Mouse (Mus musculus) kidney, adult 18-20 months (tissue): ENCODE data around the gene Pnrc1.
A peak's percentile ranks its signal among the peaks of the same experiment; 100 is the strongest.
"Not testable (repeated sequence)": the region's sequence is repeated elsewhere in the genome, so short reads cannot be mapped to it uniquely, and the experiment has no call there.

Experiments
- DNase-seq: peaks from one replicate; pipeline ENCODE4 v3.0.0; 2021

The Pnrc1 gene

DNA sequence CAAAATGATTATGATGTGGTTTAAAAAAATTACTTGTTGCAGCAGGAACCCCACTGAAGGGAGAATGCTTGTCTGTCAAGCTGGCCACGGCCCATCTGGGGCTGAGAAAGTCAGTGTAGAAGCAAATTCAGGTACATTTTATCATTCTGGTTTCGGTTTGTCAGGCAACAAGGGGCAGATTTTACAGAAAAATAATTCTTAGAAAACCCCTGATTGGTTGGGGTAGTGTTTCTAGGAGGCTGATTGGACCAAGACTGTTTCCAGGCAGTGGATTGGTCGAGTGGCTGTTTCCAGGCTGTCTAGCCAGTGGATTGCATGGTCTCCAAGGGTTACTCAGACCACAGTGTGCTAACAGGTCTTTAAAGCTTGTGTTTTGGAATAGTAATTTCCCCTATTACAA lies at the start of gene Pnrc1:
Gene Pnrc1, minus strand, starts transcription at position 162 of the 400 bp plus-strand sequence.
- DNase-seq, result no peak

DNA sequence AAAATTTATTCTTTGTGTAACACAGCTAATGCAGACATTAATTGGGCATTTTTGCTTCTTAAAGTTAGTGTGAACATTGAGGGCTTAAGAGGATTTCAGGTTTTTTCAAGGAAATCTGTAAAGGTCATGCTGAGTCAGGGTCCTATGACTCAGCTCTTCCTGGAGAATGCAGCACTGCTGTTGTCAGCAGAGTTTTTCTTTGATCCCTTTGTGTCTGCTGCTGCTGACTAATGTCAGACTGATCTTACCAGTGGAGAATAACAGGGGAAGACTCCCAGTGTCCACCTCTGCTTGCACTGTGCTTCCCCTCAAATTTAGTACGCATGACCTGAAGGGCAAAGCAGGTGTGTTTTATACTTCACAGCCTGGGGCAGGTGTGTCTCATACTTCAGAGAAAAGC lies 48.0 kb upstream of the Pnrc1 start:
- DNase-seq, result no peak

DNA sequence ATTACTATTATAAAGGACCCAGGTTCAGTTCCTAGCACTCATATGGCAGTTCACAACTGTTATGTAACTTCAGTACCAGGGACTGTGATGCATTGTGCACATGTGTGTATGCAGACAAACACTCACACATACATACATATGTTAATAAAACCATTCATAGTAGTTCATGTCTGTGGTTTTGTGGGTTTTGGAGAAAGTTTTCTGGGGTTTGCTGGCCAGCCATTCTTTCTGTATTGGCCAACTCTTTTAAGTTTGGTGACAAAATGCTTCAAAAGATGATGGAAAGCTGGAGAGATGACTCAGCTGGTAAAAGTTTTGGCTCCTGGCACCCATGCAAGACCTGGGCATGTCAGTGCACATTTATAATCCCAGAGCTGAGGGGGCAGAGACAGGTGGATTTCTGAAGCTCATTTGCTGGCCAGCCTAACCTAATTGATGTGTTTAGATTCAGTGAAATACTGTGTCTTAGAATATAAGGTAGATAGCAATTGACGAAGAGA lies 43.0 kb upstream of the Pnrc1 start:
- no peak for DNase-seq

DNA sequence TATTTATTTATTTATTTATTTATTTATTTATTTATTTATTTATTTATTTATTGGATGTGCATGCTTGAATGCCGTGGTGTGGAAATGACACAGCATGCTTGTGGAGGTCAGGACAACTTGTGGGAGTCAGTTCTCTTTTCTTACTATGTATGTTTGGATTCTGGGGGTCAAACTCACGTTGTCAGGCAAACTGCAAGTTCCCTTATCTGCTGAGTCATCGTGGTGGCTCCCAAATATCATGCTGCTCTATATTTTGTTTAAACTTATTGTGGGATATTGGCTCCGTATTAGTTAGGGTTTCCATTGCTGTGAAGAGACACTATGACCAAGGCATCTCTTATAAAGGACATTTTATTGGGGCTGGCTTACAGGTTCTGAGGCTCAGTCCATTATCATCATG lies 41.2 kb upstream of the Pnrc1 start:
- no peak for DNase-seq

DNA sequence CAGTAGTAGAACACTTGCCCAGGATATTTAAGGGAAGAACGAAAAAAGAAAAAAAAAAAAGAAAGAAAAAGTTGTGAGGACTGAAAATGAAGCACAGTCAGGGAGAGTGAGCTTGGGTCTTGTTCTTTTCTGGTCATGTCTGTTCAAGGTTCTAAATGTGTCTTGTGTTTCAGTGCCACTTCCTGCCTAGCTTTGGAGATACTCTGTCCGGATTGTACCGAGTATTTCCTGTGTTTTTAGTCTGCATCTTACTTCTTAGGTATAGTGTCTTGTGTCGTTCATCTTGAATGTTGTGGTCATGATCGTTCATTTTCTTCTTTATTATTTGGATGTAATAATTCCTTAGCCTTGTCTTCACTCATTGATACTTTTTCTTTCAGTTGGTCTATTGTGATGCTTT lies 25.9 kb upstream of the Pnrc1 start:
- no peak for DNase-seq

DNA sequence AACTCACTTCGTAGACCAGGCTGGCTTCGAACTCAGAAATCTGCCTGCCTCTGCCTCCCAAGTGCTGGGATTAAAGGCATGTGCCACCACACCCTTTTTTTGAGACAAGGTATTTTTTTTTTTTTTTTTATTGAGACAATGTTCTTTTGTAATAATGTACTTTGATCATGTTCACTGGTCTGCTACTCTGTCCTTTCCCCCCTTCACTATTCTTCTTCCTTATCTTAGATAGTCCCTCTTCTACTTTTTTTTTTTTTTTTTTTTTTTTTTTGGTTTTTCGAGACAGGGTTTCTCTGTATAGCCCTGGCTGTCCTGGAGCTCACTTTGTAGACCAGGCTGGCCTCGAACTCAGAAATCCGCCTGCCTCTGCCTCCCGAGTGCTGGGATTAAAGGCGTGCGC lies 24.2 kb upstream of the Pnrc1 start:
- DNase-seq, result not testable (repeated sequence)

DNA sequence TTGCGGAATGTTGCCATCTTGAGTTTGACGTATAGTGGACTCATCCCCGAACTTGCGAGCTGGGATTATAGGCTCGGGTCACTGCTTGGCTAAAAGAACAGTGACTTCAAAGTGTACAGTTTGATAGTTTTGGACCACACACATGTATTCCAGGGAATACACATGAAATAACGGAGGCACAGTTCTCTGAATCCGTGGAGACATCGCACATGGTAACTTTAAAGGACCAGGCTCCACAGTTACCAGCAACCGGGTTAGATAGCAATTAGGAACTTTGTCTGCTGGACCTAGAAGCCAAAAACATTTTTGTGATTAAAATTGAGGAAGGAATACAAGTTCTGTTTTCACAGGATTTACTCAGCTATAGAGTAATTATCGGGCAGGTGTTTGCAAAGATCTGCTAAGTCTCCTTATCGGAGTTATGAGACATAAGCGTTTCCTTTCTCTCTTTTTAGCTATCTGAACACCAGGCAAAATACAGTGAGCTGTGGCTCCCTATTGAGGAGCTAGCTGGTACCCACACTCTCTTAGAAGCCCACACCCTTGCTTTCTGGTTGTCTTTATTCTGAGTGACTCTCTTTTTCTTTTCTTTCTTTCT lies 21.0 kb upstream of the Pnrc1 start:
- peak; percentile 15 for DNase-seq

DNA sequence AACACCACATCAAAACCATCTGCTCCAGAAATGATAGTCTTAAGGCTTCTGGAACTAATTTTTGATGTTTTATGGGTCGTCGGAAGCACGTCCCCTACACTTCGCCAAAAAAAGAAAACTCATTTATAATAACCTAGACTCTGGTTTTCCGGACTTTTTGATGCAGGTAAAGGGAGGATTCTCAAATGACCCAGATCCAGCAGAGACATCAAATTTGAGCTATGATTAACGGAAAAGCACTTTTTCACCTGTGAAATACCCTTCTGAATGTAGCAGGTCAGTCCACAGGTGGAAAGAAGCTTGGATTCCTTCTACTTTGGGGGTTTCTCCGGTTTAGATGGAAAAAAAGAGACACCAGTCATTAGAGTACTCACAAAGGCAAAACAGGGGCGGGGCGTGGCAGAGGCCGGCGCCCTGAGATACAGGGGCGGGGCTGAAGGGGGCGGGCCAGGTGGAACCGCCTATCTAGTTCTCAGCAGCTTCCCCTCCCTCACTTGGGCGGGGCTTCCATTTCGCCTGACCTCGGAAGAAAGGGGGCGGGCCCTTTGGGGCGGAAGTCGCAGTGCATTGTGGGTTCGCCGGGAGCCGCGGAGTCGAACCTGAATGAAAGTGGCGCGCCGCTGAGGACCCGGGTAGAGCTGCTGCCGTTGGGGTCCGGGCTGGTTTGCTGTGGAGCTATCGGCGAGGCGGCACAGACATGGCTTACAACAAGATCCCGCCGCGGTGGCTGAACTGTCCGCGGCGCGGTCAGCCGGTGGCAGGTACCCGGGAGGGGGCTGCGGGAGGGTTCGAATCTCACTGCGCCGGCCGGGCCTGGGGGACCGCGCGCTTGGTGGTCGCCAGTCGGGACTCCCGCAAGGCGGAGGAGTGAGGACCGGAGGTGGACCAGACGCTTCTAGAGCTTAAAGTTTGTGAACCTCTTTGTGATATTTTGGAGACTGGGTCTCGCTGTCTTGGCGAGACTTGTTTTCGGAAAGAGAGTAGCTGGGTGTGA lies 20.1 kb upstream of the Pnrc1 start, which contains the start of gene Rngtt:
Gene Rngtt, plus strand, starts transcription at position 548 of the 994 bp plus-strand sequence.
- DNase-seq, result peak; percentile 98

DNA sequence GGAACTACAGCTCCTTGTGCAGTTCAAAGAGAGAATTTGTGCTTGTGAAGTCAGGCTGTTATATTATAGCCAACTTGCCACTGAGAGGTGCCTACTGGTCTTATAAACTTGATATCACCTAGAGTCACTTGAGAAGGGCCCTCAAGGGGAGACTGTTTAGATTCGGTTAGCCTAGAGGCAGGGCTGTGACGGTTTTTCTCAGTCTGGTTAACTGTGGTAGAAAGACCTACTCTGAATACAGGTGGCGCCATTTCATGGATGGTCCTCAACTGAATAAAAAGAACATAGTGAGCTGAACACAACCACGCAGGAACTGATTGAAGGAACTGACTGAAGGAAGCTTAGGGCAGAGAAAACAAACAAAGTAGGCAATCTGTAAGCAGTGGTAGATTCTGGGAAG lies 17.2 kb upstream of the Pnrc1 start:
- no peak for DNase-seq

DNA sequence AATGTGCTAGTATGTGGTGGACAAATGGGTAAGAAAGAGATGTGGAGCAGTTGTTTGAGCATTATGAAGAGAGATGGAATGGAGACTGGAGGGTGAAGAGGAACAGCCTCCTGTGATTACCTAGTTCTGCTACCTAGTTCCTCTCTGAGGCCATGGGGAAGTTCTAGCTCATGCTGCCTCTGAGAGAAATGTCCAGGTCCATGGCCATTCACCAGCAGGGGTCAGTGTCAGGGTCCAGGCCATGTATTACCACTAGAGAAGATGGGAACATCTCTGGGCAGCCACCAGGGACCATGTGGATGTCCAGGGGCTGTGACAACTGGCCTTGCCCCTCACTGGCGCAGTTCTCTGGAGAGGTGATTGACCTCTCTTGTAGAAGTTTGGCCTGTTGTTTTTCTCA lies 13.1 kb upstream of the Pnrc1 start:
- no peak for DNase-seq

DNA sequence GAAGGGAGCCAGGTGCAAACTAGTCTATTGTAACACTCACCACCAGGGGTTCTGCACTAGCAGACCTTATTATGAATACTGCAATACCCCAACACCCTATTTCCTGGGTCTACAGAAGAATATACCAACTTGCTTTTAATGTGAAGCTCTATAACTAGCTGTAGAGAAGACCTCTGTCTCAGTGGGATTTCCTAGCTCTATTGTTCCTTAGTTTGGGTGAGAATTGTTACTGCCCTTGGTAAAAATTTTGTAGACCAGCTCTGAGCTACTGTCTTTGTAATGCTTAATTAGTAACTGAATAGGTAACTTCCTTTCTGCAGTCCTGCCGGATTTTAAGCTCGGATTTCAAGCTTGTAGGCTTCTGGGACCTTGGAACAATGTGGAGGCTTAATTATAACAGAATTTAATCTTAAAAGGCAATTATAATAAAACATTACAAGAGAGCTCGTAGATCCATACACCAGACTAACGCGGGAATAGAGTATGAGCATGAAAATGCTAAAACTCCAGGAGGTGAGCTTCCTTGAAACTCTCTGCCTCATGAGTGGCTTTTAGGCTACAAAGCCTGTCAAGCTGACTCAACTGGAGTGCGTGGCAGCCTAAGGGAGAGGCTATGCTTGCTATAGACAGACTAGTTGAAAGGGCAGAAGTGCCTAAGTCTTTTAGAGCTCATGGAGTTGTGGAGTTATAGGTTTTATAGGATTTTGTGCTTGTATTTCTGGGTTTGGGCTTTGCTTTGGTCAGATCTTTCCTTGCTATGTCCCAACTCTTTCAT lies 11.1 kb upstream of the Pnrc1 start:
- DNase-seq, result not testable (repeated sequence)

DNA sequence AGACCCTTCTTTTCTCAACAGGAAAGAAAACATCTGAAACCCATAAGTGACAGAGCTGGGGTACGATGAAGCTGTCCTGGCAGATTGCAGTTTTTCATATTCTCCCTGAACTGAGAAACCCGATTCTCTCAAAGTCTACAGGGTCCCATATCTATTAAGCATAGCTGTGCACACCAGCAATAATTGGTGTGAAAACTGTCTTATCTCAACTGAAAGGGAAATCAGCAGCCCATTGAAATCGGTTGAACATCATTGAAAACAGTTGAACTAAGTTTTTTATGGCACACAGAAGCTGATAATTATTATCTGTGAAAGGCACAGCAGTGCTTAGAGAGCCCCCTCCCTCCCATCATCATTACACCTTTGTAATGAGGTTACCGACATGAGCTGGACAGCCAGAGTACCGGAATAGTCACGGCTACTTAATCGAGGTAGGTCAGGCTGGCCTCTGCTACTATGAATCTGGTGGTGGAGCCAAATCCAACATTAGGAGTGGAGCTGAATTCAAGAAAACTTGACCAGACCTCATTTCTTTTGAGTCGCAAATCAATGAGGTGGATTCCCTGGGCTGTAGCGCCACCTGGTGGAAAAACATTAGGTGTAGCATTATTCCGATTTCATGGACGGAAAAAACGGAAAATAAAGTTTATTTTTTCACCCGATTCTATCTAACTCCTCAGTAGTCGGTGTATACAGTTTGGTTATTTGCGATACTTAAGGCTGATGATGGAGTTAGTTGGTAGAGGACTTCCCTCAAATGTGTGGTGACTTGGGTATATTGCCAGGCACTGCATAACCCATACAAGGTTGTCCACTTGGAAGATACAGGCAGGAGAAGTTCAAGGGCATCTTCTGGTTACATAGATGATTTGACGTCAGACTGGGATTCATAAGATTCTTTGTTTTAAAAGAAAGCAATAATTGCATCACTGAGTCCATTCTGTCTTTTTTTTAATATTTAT lies 2.7 kb upstream of the Pnrc1 start:
- peak; percentile 60 for DNase-seq

DNA sequence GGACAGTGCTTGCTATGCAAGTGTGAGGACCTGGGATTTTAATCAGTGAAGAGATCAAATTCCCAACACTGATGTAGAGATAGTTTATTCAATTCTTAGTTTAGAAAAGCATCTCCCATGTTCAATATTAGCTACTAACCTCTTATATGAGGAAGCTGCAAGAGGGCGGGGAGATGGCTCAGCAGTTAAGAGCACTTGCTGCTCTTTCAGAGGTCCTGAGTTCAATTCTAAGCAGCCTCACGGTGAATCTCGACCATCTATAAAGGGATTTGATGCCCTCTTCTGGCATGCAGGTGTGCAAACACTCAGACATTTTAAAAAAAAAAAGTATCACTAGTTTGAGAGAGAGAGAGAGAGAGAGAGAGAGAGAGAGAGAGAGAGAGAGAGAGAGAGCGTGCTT lies 915 bp upstream of the Pnrc1 start:
- DNase-seq, result no peak

DNA sequence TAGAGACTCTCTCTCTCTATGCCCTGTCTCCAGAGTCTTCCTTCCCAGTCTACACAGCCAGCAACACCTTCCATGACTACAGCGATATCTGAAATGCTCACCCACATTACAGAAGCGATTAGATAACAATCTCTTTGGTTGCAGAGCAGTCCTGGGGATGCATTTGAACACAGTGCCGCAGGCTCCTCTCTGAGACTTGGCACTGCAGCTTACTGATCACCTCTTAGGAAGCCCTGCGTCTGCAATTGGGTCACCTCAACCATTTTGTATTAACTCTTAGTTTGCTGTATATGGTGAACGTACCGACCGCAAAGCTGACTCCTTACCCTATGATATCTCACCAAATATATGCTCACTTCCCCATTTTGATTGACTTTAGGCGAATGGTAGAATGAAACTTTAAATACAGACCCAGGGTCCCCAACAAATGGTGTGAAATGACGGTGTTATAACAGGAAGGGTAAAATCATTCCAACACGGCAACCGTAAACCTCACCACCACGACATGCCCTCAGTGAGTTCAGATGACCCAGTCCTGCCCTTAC lies 785 bp downstream of the Pnrc1 start:
- DNase-seq, result no peak

DNA sequence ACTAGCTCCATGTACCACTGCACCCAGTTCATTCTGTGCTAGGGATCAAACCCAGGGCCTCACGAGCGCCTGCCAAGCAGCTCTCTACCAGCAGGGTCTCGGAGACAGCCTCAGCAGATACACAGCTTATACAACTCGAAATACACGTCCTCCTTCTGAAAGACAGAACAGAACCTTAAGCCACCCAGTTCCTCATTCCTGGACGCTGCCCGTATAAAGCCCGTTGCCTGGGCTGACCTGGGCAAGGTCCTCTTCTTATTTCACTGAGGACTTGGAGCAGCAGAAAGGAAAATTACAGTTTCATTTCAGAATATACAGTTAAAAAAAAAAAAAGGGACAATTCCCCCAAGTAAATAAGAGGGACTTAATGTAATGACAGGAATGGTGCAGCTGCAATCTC lies 4.5 kb downstream of the Pnrc1 start:
- DNase-seq, result peak; percentile 43

DNA sequence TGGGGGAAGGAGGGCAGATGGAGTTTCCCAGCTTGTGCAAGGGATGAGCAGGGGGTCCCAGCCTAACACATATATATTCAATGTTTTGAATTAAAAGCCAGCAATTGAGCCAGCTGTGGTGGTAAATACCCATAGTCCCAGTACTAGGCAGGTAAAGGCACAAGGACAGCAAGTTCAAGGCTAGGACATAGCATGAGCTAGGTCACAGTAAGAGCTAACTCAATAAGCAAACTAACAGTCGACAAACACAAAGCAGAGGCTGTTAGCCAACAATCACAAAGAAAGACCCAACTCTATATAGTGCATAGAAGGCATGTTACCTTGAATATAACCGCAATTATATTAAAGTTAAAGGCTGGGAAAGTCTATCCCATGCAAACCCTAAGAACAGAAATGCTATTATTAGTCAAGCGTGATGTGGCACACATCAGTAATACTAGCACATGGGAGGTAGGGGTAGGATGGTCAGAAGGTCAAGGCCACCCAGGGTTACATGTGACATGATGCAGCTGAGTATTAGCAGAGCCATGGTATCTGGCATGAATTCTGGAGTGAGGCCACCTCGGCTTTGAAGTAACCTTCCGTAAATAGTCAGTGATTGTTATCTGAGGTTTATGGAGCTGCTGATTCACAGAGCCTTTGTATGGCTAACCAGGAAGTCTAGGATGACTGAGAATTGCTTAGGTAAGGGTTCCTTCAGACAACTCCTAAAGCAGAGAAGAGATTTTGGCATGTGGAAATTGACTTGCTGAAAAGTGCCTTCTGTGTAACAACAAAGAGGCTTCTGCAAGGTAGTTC lies 5.7 kb downstream of the Pnrc1 start:
- no peak for DNase-seq

DNA sequence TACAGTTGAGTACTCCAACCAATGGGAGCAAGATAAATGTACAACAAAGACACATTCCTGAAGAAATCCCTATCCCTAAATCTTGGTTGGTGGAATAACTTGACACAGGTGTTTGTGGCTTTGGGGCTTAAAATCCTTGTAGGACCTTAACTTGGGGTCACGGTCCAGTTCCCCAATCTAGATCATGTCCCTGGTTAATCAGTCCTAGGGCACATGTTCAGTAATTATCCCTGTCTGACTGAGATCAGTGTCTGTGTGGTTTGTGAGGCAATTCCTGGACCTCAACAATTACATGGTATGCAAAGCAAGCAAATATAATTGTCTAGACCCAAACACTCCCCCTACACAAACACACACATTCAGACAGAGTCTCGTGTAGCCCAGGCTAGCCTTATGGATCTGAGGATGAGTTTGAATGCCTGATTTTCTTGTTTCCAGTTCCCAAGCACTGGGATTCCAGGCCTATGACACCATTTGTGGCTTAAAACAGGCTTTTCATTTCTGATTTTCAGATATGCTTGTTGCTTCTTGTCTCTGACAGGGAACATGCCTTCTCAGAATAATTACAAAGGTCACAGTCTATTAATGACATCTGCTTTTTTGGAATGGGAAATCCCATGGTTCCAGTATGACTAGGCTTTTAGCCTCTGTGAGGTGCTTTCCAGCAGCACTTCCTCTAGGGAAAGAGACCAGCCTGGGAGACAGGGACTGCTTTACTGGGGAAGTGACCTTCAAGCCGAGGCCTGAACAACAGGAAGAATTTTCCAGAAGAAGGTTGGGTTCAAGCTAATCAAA lies 7.9 kb downstream of the Pnrc1 start:
- DNase-seq, result no peak

DNA sequence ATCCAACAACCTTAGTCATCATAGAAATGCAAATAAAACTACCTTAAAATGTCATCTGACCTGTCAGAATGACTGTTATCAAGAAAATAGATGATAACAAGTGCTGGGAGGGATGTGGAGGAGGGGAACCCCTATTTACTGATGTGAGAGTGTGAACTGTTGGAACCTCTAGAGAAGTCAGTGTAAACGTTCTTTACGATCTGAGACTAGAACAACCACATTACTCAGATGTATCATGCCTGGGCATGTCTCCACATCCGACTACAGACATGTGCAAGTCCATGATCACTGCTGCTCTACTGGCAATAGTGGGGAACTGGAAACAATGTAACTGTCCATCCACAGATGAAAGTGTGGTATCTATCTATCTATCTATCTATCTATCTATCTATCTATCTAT lies 16.5 kb downstream of the Pnrc1 start:
- no peak for DNase-seq

DNA sequence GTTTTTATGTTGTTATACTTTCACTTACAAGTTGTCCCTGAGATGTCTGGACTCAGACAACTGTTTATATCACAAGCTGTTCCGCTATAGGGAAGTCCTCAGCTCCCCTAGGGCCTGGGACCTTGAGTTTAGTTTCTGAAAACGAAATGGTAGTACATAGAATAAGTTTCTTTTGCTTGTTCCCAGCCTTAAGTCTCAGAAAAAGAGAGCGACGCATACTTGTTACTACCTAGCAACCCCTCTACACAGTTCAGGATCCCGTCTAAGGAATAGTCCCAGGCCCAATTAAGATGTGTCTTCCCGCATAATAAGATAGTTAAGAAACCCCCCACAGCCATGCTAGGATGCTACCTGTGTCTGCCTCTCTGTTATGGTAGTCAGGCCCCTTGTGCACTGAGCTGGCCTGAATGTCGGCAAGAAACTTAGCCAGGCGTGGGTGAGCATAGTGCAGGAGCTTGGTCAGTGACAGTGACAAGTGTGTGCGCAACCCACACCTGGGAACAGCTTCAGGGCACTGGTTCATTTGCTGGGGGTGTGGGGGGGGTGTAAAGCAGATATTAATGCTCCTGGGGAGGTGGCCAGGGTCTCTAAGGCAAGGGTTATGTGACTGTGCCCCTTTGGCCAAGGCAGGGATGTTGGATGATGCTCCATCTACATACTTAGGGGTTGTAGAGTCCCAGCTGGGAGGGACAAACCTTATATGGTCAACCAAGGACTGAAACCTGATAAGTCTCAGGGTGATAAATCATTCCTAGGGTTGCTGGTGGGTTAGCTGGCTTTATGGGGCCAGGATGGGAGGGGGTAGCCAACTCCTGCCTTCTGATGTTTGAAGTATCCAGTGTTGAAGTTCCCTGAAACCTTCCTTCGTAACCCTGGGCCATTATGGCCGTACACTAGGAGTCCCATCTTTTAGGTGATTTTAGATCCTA lies 19.3 kb downstream of the Pnrc1 start:
- no peak for DNase-seq
